Mouse (Mus musculus) heart, embryonic 15.5 days (tissue): ENCODE data around the gene AA986860. TPM values are rescaled to one million over a fixed set of nuclear protein-coding genes. Genes with fewer than 3 reads are reported as not detected.

Experiments used
- ATAC-seq: fragments of 200-750 bp; cut with Nextera tagmentation; replicated peaks from 2 replicates; pipeline ENCODE4 v1.8.0; 2017; ENCODE audit warnings: low read depth, moderate TSS enrichment; ENCODE audit not compliant: insufficient number of reproducible peaks, insufficient read depth, low FRiP score
- H3K27ac ChIP-seq: fragments of 300-500 bp; sonication (generic); 2 replicates; pipeline ENCODE4 v1.5.1; 2015; ENCODE audit warnings: mild to moderate bottlenecking, inconsistent platforms
- H3K27me3 ChIP-seq: fragments of 300-500 bp; sonication (generic); 2 replicates; pipeline ENCODE4 v1.6.1; 2015; ENCODE audit warnings: inconsistent platforms
- H3K36me3 ChIP-seq: fragments of 300-500 bp; sonication (generic); 2 replicates; pipeline ENCODE4 v1.6.1; 2015; ENCODE audit warnings: mild to moderate bottlenecking, inconsistent platforms
- H3K4me1 ChIP-seq: fragments of 300-500 bp; sonication (generic); replicated peaks from 2 replicates; pipeline ENCODE4 v1.6.1; 2015; ENCODE audit warnings: inconsistent platforms
- H3K4me2 ChIP-seq: fragments of 300-500 bp; sonication (generic); 2 replicates; pipeline ENCODE4 v1.6.1; 2015; ENCODE audit warnings: inconsistent platforms, mild to moderate bottlenecking, moderate library complexity
- H3K4me3 ChIP-seq: fragments of 300-500 bp; sonication (generic); 2 replicates; pipeline ENCODE4 v1.5.1; 2015; ENCODE audit warnings: mild to moderate bottlenecking, inconsistent platforms
- H3K9ac ChIP-seq: fragments of 300-500 bp; sonication (generic); 2 replicates; pipeline ENCODE4 v1.6.1; 2015; ENCODE audit warnings: mild to moderate bottlenecking, inconsistent platforms
- H3K9me3 ChIP-seq: fragments of 300-500 bp; sonication (generic); replicated peaks from 2 replicates; pipeline ENCODE4 v1.6.1; 2016; ENCODE audit warnings: inconsistent platforms
- WGBS: fragments of 180-500 bp; shearing (Covaris S2); methylation state at CpG from one replicate; pipeline ENCODE4 v1.1.7; 2015; ENCODE audit warnings: mixed read lengths; 5-methylcytosine and 5-hydroxymethylcytosine counted together
- polyA plus RNA-seq: library from polyadenylated mRNA; unstranded; fragments of >200 nt; fragmentation: Nextera tagmentation; extraction: Ambion mirVana; gene quantifications from 2 replicates; pipeline ENCODE4 v1.2.1, GENCODE M21; 2015

AA986860 gene
- polyA plus RNA-seq, 1 experiment from 2014 or later = 0.89 TPM

- WGBS = 1% methylated on average over 42 of the region's 42 CpGs
Observed at GRCm38 (mm10) chr1:130716513-130717290, 15.1 kb upstream of the AA986860 start.

GRCm38 (mm10) chr1:130717291-130717871 lies 14.4 kb upstream of the AA986860 start, which contains the start of gene Yod1:
Gene Yod1 (plus strand): TSS chr1:130717327.
- under 1% methylated on average over 54 of the region's 54 CpGs for WGBS
- H3K9ac ChIP-seq = peak within 1 kb of the TSS; percentile 97
- H3K36me3 ChIP-seq = 0 out of 2 replicates have a peak, but pooled peaks cover 8% of the 10 kb centered on the region
- H3K4me2 ChIP-seq = peak within 1 kb of the TSS; percentile 95
- H3K4me3 ChIP-seq = peak within 1 kb of the TSS; percentile 99
- H3K27me3 ChIP-seq = no peaks in the 10 kb centered on the region
- ATAC-seq = peak; percentile 76
- H3K27ac ChIP-seq = peak within 1 kb of the TSS; percentile 91
- no peaks in the 10 kb centered on the region for H3K9me3 ChIP-seq
- H3K4me1 ChIP-seq = peaks cover 19% of the 10 kb centered on the region

More at GRCm38 (mm10) chr1:130716513-130717290, 15.1 kb upstream of the AA986860 start:
- H3K27me3 ChIP-seq = no peaks in the 10 kb centered on the region
- H3K4me2 ChIP-seq = peak overlapping the region; percentile 95
- no peaks in the 10 kb centered on the region for H3K9me3 ChIP-seq
- H3K9ac ChIP-seq = peak overlapping the region; percentile 97
- H3K4me1 ChIP-seq = peaks cover 19% of the 10 kb centered on the region
- H3K36me3 ChIP-seq = 0 out of 2 replicates have a peak, but pooled peaks cover 8% of the 10 kb centered on the region
- H3K4me3 ChIP-seq = peak overlapping the region; percentile 99
- peak; percentile 17 for ATAC-seq
- H3K27ac ChIP-seq = peak overlapping the region; percentile 91

GRCm38 (mm10) chr1:130724206-130724605 lies 7.6 kb upstream of the AA986860 start:
- H3K9ac ChIP-seq = no peak overlapping the region

GRCm38 (mm10) chr1:130726396-130726795 lies 5.4 kb upstream of the AA986860 start:
- Histone ChIP-seq H3K4me1 (peaks cover 1% of the 10 kb centered on the region; the same call in 1 of the 2 replicates), H3K27ac (no peak overlapping the region), H3K9ac (no peak overlapping the region), H3K4me3 (no peak overlapping the region), H3K4me2 (no peak overlapping the region), H3K27me3 (no peaks in the 10 kb centered on the region), H3K36me3 (no peaks in the 10 kb centered on the region), H3K9me3 (no peaks in the 10 kb centered on the region)
- ATAC-seq = no peak
- WGBS = 94% methylated on average over 2 of the region's 2 CpGs

More at GRCm38 (mm10) chr1:130724206-130724605, 7.6 kb upstream of the AA986860 start:
- H3K4me3 ChIP-seq = no peak overlapping the region
- no peak overlapping the region for H3K27ac ChIP-seq
- H3K4me2 ChIP-seq = no peak overlapping the region
- 0 out of 2 replicates have a peak, but pooled peaks cover 1% of the 10 kb centered on the region for H3K36me3 ChIP-seq
- whole genome bisulfite sequencing = 90% methylated on average over 5 of the region's 5 CpGs
- H3K4me1 ChIP-seq = 0 out of 2 replicates have a peak, but pooled peaks cover under 1% of the 10 kb centered on the region
- no peaks in the 10 kb centered on the region for H3K27me3 ChIP-seq
- no peak for ATAC-seq
- H3K9me3 ChIP-seq = no peaks in the 10 kb centered on the region

GRCm38 (mm10) chr1:130728070-130728469 lies 3.7 kb upstream of the AA986860 start:
- peaks cover 8% of the 10 kb centered on the region for H3K4me1 ChIP-seq
- no peak overlapping the region for H3K27ac ChIP-seq
- H3K36me3 ChIP-seq = no peaks in the 10 kb centered on the region
- no peaks in the 10 kb centered on the region for H3K27me3 ChIP-seq
- H3K9ac ChIP-seq = no peak overlapping the region
- H3K4me3 ChIP-seq = no peak overlapping the region
- H3K9me3 ChIP-seq = no peaks in the 10 kb centered on the region
- no peak for ATAC-seq
- no peak overlapping the region for H3K4me2 ChIP-seq
- 44% methylated on average over 1 of the region's 1 CpGs for WGBS

GRCm38 (mm10) chr1:130728708-130729107 lies 3.1 kb upstream of the AA986860 start:
- Histone ChIP-seq H3K4me1 (peaks cover 12% of the 10 kb centered on the region), H3K27me3 (no peaks in the 10 kb centered on the region), H3K4me3 (no peak overlapping the region), H3K4me2 (no peak overlapping the region), H3K36me3 (no peaks in the 10 kb centered on the region), H3K9ac (no peak overlapping the region), H3K9me3 (no peaks in the 10 kb centered on the region), H3K27ac (no peak overlapping the region)
- WGBS = 88% methylated on average over 3 of the region's 3 CpGs
- no peak for ATAC-seq

GRCm38 (mm10) chr1:130729153-130729552 lies 2.6 kb upstream of the AA986860 start, which contains the start of gene Pfkfb2:
Gene Pfkfb2 (minus strand): TSS chr1:130729253.
- 70% methylated on average over 2 of the region's 2 CpGs for WGBS
- H3K36me3 ChIP-seq = no peaks in the 10 kb centered on the region
- H3K4me1 ChIP-seq = peaks cover 12% of the 10 kb centered on the region
- no peak within 1 kb of the TSS for H3K4me3 ChIP-seq
- no peak within 1 kb of the TSS for H3K27ac ChIP-seq
- H3K27me3 ChIP-seq = no peaks in the 10 kb centered on the region
- H3K9ac ChIP-seq = no peak within 1 kb of the TSS
- H3K9me3 ChIP-seq = no peaks in the 10 kb centered on the region
- ATAC-seq = no peak
- H3K4me2 ChIP-seq = no peak within 1 kb of the TSS

GRCm38 (mm10) chr1:130732706-130733658 lies 1.2 kb downstream of the AA986860 start:
- Histone ChIP-seq H3K4me2 (no peak overlapping the region), H3K36me3 (no peaks in the 10 kb centered on the region), H3K9me3 (no peaks in the 10 kb centered on the region), H3K9ac (no peak overlapping the region), H3K27me3 (0 out of 2 replicates have a peak, but pooled peaks cover 3% of the 10 kb centered on the region), H3K27ac (no peak overlapping the region), H3K4me3 (no peak overlapping the region), H3K4me1 (peaks cover 19% of the 10 kb centered on the region)
- WGBS = 76% methylated on average over 13 of the region's 13 CpGs
- no peak for ATAC-seq

- ATAC-seq = no peak
- no peak overlapping the region for H3K9ac ChIP-seq
- H3K9me3 ChIP-seq = no peaks in the 10 kb centered on the region
- H3K4me1 ChIP-seq = peaks cover 19% of the 10 kb centered on the region
- 0 out of 2 replicates have a peak, but pooled peaks cover 5% of the 10 kb centered on the region for H3K27me3 ChIP-seq
- no peak overlapping the region for H3K4me3 ChIP-seq
- WGBS = 86% methylated on average over 4 of the region's 4 CpGs
- H3K36me3 ChIP-seq = no peaks in the 10 kb centered on the region
- no peak overlapping the region for H3K4me2 ChIP-seq
- H3K27ac ChIP-seq = no peak overlapping the region
Observed at GRCm38 (mm10) chr1:130733671-130734070, 1.9 kb downstream of the AA986860 start.

- no peak overlapping the region for H3K4me2 ChIP-seq
- no peaks in the 10 kb centered on the region for H3K36me3 ChIP-seq
- H3K9me3 ChIP-seq = no peaks in the 10 kb centered on the region
- no peak for ATAC-seq
- H3K4me1 ChIP-seq = peaks cover 19% of the 10 kb centered on the region
- no peak overlapping the region for H3K27ac ChIP-seq
- no peak overlapping the region for H3K9ac ChIP-seq
- no peak overlapping the region for H3K4me3 ChIP-seq
- 56% methylated on average over 5 of the region's 5 CpGs for WGBS
- 0 out of 2 replicates have a peak, but pooled peaks cover 5% of the 10 kb centered on the region for H3K27me3 ChIP-seq
Observed at GRCm38 (mm10) chr1:130734452-130734851, 2.7 kb downstream of the AA986860 start.
